Mouse (Mus musculus): ENCODE measurements around the gene Gpx1. TPM values are rescaled to one million over a fixed set of nuclear protein-coding genes. Genes with fewer than 3 reads are reported as not detected.

The Gpx1 gene
- polyA plus RNA-seq, 1 experiment from 2014 or later: 2,990 TPM

- Histone ChIP-seq H3K4me3 (ENCODE audit: low read depth, low read length) (no peak overlapping the region), H3K27ac (ENCODE audit: low read depth, low read length) (no peak overlapping the region), H3K4me1 (replicated peaks; ENCODE audit: control insufficient read depth, insufficient read depth, low read length) (no peaks in the 10 kb centered on the region), H3K36me3 (ENCODE audit: control insufficient read depth, insufficient read depth, low read length) (peaks cover 59% of the 10 kb centered on the region), H3K9me3 (ENCODE audit: control insufficient read depth, low read length) (no peaks in the 10 kb centered on the region), H3K27me3 (replicated peaks; ENCODE audit: control insufficient read depth, insufficient read depth, low read length) (no peaks in the 10 kb centered on the region), H3K4me2 (no peak overlapping the region), H3K9ac (ENCODE audit: low read depth, low read length) (no peak overlapping the region)
- DNase-seq (ENCODE audit: low spot score): no peak
- 73% methylated on average over 9 of the region's 9 CpGs for WGBS
- ATAC-seq (replicated peaks; ENCODE audit: low FRiP score): no peak
Observed at GRCm38 (mm10) chr9:108378234-108378633, 39.5 kb downstream of the Gpx1 start.

- no peak overlapping the region for H3K4me3 ChIP-seq (ENCODE audit: low read depth, low read length)
- no peak overlapping the region for H3K9ac ChIP-seq (ENCODE audit: low read depth, low read length)
- H3K27ac ChIP-seq (ENCODE audit: low read depth, low read length): no peak overlapping the region
- H3K36me3 ChIP-seq (ENCODE audit: control insufficient read depth, insufficient read depth, low read length): peaks cover 57% of the 10 kb centered on the region
- H3K4me2 ChIP-seq: no peak overlapping the region
- H3K27me3 ChIP-seq (replicated peaks; ENCODE audit: control insufficient read depth, insufficient read depth, low read length): no peaks in the 10 kb centered on the region
- H3K9me3 ChIP-seq (ENCODE audit: control insufficient read depth, low read length): no peaks in the 10 kb centered on the region
- 91% methylated on average over 5 of the region's 5 CpGs for WGBS
- DNase-seq (ENCODE audit: low spot score) (no peak), ATAC-seq (replicated peaks; ENCODE audit: low FRiP score) (no peak)
- no peaks in the 10 kb centered on the region for H3K4me1 ChIP-seq (replicated peaks; ENCODE audit: control insufficient read depth, insufficient read depth, low read length)
Observed at GRCm38 (mm10) chr9:108378736-108379135, 40.0 kb downstream of the Gpx1 start.

GRCm38 (mm10) chr9:108379294-108379693, 40.6 kb downstream of the Gpx1 start:
- Histone ChIP-seq H3K9me3 (ENCODE audit: control insufficient read depth, low read length) (no peaks in the 10 kb centered on the region), H3K4me1 (replicated peaks; ENCODE audit: control insufficient read depth, insufficient read depth, low read length) (no peaks in the 10 kb centered on the region), H3K4me2 (no peak overlapping the region), H3K27me3 (replicated peaks; ENCODE audit: control insufficient read depth, insufficient read depth, low read length) (no peaks in the 10 kb centered on the region), H3K9ac (ENCODE audit: low read depth, low read length) (no peak overlapping the region), H3K4me3 (ENCODE audit: low read depth, low read length) (no peak overlapping the region), H3K27ac (ENCODE audit: low read depth, low read length) (no peak overlapping the region), H3K36me3 (ENCODE audit: control insufficient read depth, insufficient read depth, low read length) (peaks cover 54% of the 10 kb centered on the region)
- no peak for DNase-seq (ENCODE audit: low spot score)
- 90% methylated on average over 4 of the region's 4 CpGs for WGBS
- ATAC-seq (replicated peaks; ENCODE audit: low FRiP score): no peak

GRCm38 (mm10) chr9:108381382-108381781, 42.7 kb downstream of the Gpx1 start:
- no peaks in the 10 kb centered on the region for H3K27me3 ChIP-seq (replicated peaks; ENCODE audit: control insufficient read depth, insufficient read depth, low read length)
- H3K9me3 ChIP-seq (ENCODE audit: control insufficient read depth, low read length): no peaks in the 10 kb centered on the region
- no peak overlapping the region for H3K4me2 ChIP-seq
- H3K36me3 ChIP-seq (ENCODE audit: control insufficient read depth, insufficient read depth, low read length): peaks cover 48% of the 10 kb centered on the region
- H3K4me1 ChIP-seq (replicated peaks; ENCODE audit: control insufficient read depth, insufficient read depth, low read length): no peaks in the 10 kb centered on the region
- DNase-seq (ENCODE audit: low spot score): no peak
- no peak overlapping the region for H3K9ac ChIP-seq (ENCODE audit: low read depth, low read length)
- 91% methylated on average over 9 of the region's 9 CpGs for WGBS
- H3K4me3 ChIP-seq (ENCODE audit: low read depth, low read length): no peak overlapping the region
- ATAC-seq (replicated peaks; ENCODE audit: low FRiP score): no peak
- H3K27ac ChIP-seq (ENCODE audit: low read depth, low read length): no peak overlapping the region

- 65% methylated on average over 7 of the region's 7 CpGs for WGBS
- H3K4me1 ChIP-seq (replicated peaks; ENCODE audit: control insufficient read depth, insufficient read depth, low read length): no peaks in the 10 kb centered on the region
- no peak overlapping the region for H3K9ac ChIP-seq (ENCODE audit: low read depth, low read length)
- H3K27me3 ChIP-seq (replicated peaks; ENCODE audit: control insufficient read depth, insufficient read depth, low read length): no peaks in the 10 kb centered on the region
- H3K4me2 ChIP-seq: no peak overlapping the region
- ATAC-seq (replicated peaks; ENCODE audit: low FRiP score) (no peak), DNase-seq (ENCODE audit: low spot score) (no peak)
- no peak overlapping the region for H3K4me3 ChIP-seq (ENCODE audit: low read depth, low read length)
- H3K27ac ChIP-seq (ENCODE audit: low read depth, low read length): no peak overlapping the region
- peaks cover 58% of the 10 kb centered on the region for H3K36me3 ChIP-seq (ENCODE audit: control insufficient read depth, insufficient read depth, low read length)
- no peaks in the 10 kb centered on the region for H3K9me3 ChIP-seq (ENCODE audit: control insufficient read depth, low read length)
Observed at GRCm38 (mm10) chr9:108385006-108385405, 46.3 kb downstream of the Gpx1 start.

GRCm38 (mm10) chr9:108386816-108387215, 48.1 kb downstream of the Gpx1 start:
- Histone ChIP-seq H3K36me3 (ENCODE audit: control insufficient read depth, insufficient read depth, low read length) (peaks cover 56% of the 10 kb centered on the region), H3K9ac (ENCODE audit: low read depth, low read length) (no peak overlapping the region), H3K4me2 (no peak overlapping the region), H3K9me3 (ENCODE audit: control insufficient read depth, low read length) (no peaks in the 10 kb centered on the region), H3K4me3 (ENCODE audit: low read depth, low read length) (no peak overlapping the region), H3K4me1 (replicated peaks; ENCODE audit: control insufficient read depth, insufficient read depth, low read length) (no peaks in the 10 kb centered on the region), H3K27ac (ENCODE audit: low read depth, low read length) (no peak overlapping the region), H3K27me3 (replicated peaks; ENCODE audit: control insufficient read depth, insufficient read depth, low read length) (no peaks in the 10 kb centered on the region)
- ATAC-seq (replicated peaks; ENCODE audit: low FRiP score) (no peak), DNase-seq (ENCODE audit: low spot score) (no peak)
- 92% methylated on average over 4 of the region's 4 CpGs for WGBS

- Histone ChIP-seq H3K4me2 (no peak overlapping the region), H3K4me1 (replicated peaks; ENCODE audit: control insufficient read depth, insufficient read depth, low read length) (no peaks in the 10 kb centered on the region), H3K9ac (ENCODE audit: low read depth, low read length) (no peak overlapping the region), H3K9me3 (ENCODE audit: control insufficient read depth, low read length) (no peaks in the 10 kb centered on the region), H3K27me3 (replicated peaks; ENCODE audit: control insufficient read depth, insufficient read depth, low read length) (no peaks in the 10 kb centered on the region), H3K36me3 (ENCODE audit: control insufficient read depth, insufficient read depth, low read length) (peaks cover 63% of the 10 kb centered on the region), H3K4me3 (ENCODE audit: low read depth, low read length) (no peak overlapping the region), H3K27ac (ENCODE audit: low read depth, low read length) (no peak overlapping the region)
- ATAC-seq (replicated peaks; ENCODE audit: low FRiP score) (no peak), DNase-seq (ENCODE audit: low spot score) (no peak)
- WGBS: 92% methylated on average over 10 of the region's 10 CpGs
Observed at GRCm38 (mm10) chr9:108388601-108389000, 49.9 kb downstream of the Gpx1 start.

- ATAC-seq (replicated peaks; ENCODE audit: low FRiP score): no peak
- Histone ChIP-seq H3K27me3 (replicated peaks; ENCODE audit: control insufficient read depth, insufficient read depth, low read length) (no peaks in the 10 kb centered on the region), H3K4me1 (replicated peaks; ENCODE audit: control insufficient read depth, insufficient read depth, low read length) (no peaks in the 10 kb centered on the region), H3K36me3 (ENCODE audit: control insufficient read depth, insufficient read depth, low read length) (peaks cover 66% of the 10 kb centered on the region), H3K4me2 (no peak overlapping the region), H3K4me3 (ENCODE audit: low read depth, low read length) (no peak overlapping the region), H3K27ac (ENCODE audit: low read depth, low read length) (no peak overlapping the region), H3K9me3 (ENCODE audit: control insufficient read depth, low read length) (no peaks in the 10 kb centered on the region), H3K9ac (ENCODE audit: low read depth, low read length) (no peak overlapping the region)
- WGBS: 84% methylated on average over 6 of the region's 6 CpGs
- no peak for DNase-seq (ENCODE audit: low spot score)
Observed at GRCm38 (mm10) chr9:108389220-108389619, 50.5 kb downstream of the Gpx1 start.
